Mouse (Mus musculus) heart, postnatal 10 days (tissue): Measurements from ENCODE around the gene Zbtb16. TPM values are rescaled to one million over a fixed set of nuclear protein-coding genes. Genes with fewer than 3 reads are reported as not detected.
A peak's percentile ranks its signal among the peaks of the same experiment; 100 is the strongest.

Source experiments
- DNase-seq, 2 experiments: peaks; one replicate each; pipeline ENCODE4 v3.0.0; 2021
- intact Hi-C: fragments of 180-260 bp; cut with DNase I; formaldehyde crosslinking; loops from one replicate; pipeline ENCODE4 v1.15.1; 2025
- total RNA-seq, 2 experiments: library from RNA; stranded (reverse); gene quantifications; 2 replicates each; pipeline ENCODE4 v1.2.3; 2021

Gene Zbtb16
- 100 to 1,000 TPM in 1 of 2 experiments, 10 to 100 TPM in 1; 25.5 to 199 TPM for total RNA-seq

- intact Hi-C loops = loop anchor here (2.0 kb wide), 1 partner anchor 25 kb away; no protein-coding TSS in a partner anchor
- peak; percentile 86 to 92 for DNase-seq
Measured at GRCm38 (mm10) chr9:48835631-48836565, at the start of gene Zbtb16. Gene Zbtb16 (minus strand): TSS chr9:48836222.

- DNase-seq = no peak
- intact Hi-C loops = no loop called here
Measured at GRCm38 (mm10) chr9:48872896-48873295, 36.9 kb upstream of the Zbtb16 start.

GRCm38 (mm10) chr9:48866523-48867121 is 30.6 kb upstream of the Zbtb16 start:
- intact Hi-C loops = loop anchor here (10.0 kb wide), 1 partner anchor 188 kb away; the partner anchor contains the start of gene Zw10
- peak; percentile 17 for DNase-seq

GRCm38 (mm10) chr9:48865235-48865634 is 29.2 kb upstream of the Zbtb16 start:
- DNase-seq = no peak
- intact Hi-C loops = loop anchor here (10.0 kb wide), 1 partner anchor 190 kb away; the partner anchor contains the start of gene Zw10

- intact Hi-C loops = loop anchor here (2.0 to 10.0 kb wide), 3 partner anchors 25 to 193 kb away; partner anchors contain the start of genes Zbtb16 and Zw10
- DNase-seq = no peak
Measured at GRCm38 (mm10) chr9:48861481-48861880, 25.5 kb upstream of the Zbtb16 start.

- DNase-seq = peak; percentile 74 to 81
- intact Hi-C loops = loop anchor here (1.0 to 10.0 kb wide), 5 partner anchors 24 to 214 kb away; partner anchors contain the start of genes Zbtb16 and Zw10
Measured at GRCm38 (mm10) chr9:48860526-48860845, 24.5 kb upstream of the Zbtb16 start.

- DNase-seq = no peak
- intact Hi-C loops = loop anchor here (1.0 to 10.0 kb wide), 5 partner anchors 23 to 214 kb away; partner anchors contain the start of genes Zbtb16 and Zw10
Measured at GRCm38 (mm10) chr9:48859828-48860525, 24.0 kb upstream of the Zbtb16 start.

- peak in 1 of 2 experiments; percentile 6 for DNase-seq
- intact Hi-C loops = no loop called here
Measured at GRCm38 (mm10) chr9:48857944-48858343, 21.9 kb upstream of the Zbtb16 start.

GRCm38 (mm10) chr9:48856240-48856639 is 20.2 kb upstream of the Zbtb16 start:
- DNase-seq = no peak
- intact Hi-C loops = no loop called here

- no peak for DNase-seq
- intact Hi-C loops = no loop called here
Measured at GRCm38 (mm10) chr9:48849531-48849930, 13.5 kb upstream of the Zbtb16 start.

- DNase-seq = no peak
- intact Hi-C loops = no loop called here
Measured at GRCm38 (mm10) chr9:48839568-48839967, 3.5 kb upstream of the Zbtb16 start.

GRCm38 (mm10) chr9:48838346-48838745 is 2.3 kb upstream of the Zbtb16 start:
- intact Hi-C loops = no loop called here
- no peak for DNase-seq

- intact Hi-C loops = loop anchor here (1.0 to 2.0 kb wide), 2 partner anchors 24 to 191 kb away; no protein-coding TSS in a partner anchor
- peak; percentile 45 to 55 for DNase-seq
Measured at GRCm38 (mm10) chr9:48837181-48837580, 1.2 kb upstream of the Zbtb16 start.

- intact Hi-C loops = loop anchor here (2.0 kb wide), 1 partner anchor 24 kb away; no protein-coding TSS in a partner anchor
- DNase-seq = no peak
Measured at GRCm38 (mm10) chr9:48836566-48836930, 526 bp upstream of the Zbtb16 start.

GRCm38 (mm10) chr9:48834541-48835411 is 1.2 kb downstream of the Zbtb16 start:
- peak; percentile 60 to 62 for DNase-seq
- intact Hi-C loops = loop anchor here (1.0 kb wide), 2 partner anchors 94 to 105 kb away; no protein-coding TSS in a partner anchor

GRCm38 (mm10) chr9:48834006-48834405 is 2.0 kb downstream of the Zbtb16 start:
- intact Hi-C loops = loop anchor here (1.0 kb wide), 2 partner anchors 94 to 105 kb away; no protein-coding TSS in a partner anchor
- no peak for DNase-seq

GRCm38 (mm10) chr9:48833493-48833892 is 2.5 kb downstream of the Zbtb16 start:
- intact Hi-C loops = no loop called here
- no peak for DNase-seq

- intact Hi-C loops = no loop called here
- no peak for DNase-seq
Measured at GRCm38 (mm10) chr9:48832473-48833100, 3.4 kb downstream of the Zbtb16 start.
